Mouse (Mus musculus) limb, embryonic 12.5 days (tissue): Measurements from ENCODE around the gene Gm45808. TPM values are rescaled to one million over a fixed set of nuclear protein-coding genes. Genes with fewer than 3 reads are reported as not detected.
"Not testable (repeated sequence)": the region's sequence is repeated elsewhere in the genome, so short reads cannot be mapped to it uniquely, and the experiment has no call there.

Source experiments
- ATAC-seq: fragments of 200-750 bp; cut with Nextera tagmentation; 2 replicates; pipeline ENCODE4 v1.8.0; 2017; ENCODE audit warnings: low read depth, moderate TSS enrichment; ENCODE audit not compliant: insufficient number of reproducible peaks, insufficient read depth, low FRiP score, low TSS enrichment
- H3K27ac ChIP-seq: fragments of 300-500 bp; sonication (generic); 2 replicates; pipeline ENCODE4 v1.5.1; 2016; ENCODE audit warnings: mild to moderate bottlenecking, moderate library complexity
- H3K27me3 ChIP-seq: fragments of 300-500 bp; sonication (generic); 2 replicates; pipeline ENCODE4 v1.6.1; 2016; ENCODE audit warnings: mild to moderate bottlenecking, moderate library complexity
- H3K36me3 ChIP-seq: fragments of 300-500 bp; sonication (generic); 2 replicates; pipeline ENCODE4 v1.6.1; 2016; ENCODE audit warnings: mild to moderate bottlenecking, moderate library complexity
- H3K4me1 ChIP-seq: fragments of 300-500 bp; sonication (generic); replicated peaks from 2 replicates; pipeline ENCODE4 v1.6.1; 2016
- H3K4me2 ChIP-seq: fragments of 300-500 bp; sonication (generic); 2 replicates; pipeline ENCODE4 v1.6.1; 2016; ENCODE audit warnings: mild to moderate bottlenecking, moderate library complexity
- H3K4me3 ChIP-seq: fragments of 300-500 bp; sonication (generic); replicated peaks from 2 replicates; pipeline ENCODE4 v1.5.1; 2016; ENCODE audit warnings: mild to moderate bottlenecking
- H3K9ac ChIP-seq: fragments of 300-500 bp; sonication (generic); replicated peaks from 2 replicates; pipeline ENCODE4 v1.6.1; 2016; ENCODE audit warnings: mild to moderate bottlenecking, moderate library complexity
- H3K9me3 ChIP-seq: fragments of 300-500 bp; sonication (generic); 2 replicates; pipeline ENCODE4 v1.6.1; 2016; ENCODE audit warnings: mild to moderate bottlenecking, moderate library complexity
- WGBS: fragments of 180-500 bp; shearing (Covaris S2); methylation state at CpG from one replicate; pipeline ENCODE4 v1.1.7; 2016; 5-methylcytosine and 5-hydroxymethylcytosine counted together
- polyA plus RNA-seq: library from polyadenylated mRNA; unstranded; fragments of >200 nt; fragmentation: Nextera tagmentation; extraction: Ambion mirVana; gene quantifications from 2 replicates; pipeline ENCODE4 v1.2.1, GENCODE M21; 2016

The Gm45808 gene
- polyA plus RNA-seq, 1 experiment from 2014 or later, result not detected

DNA sequence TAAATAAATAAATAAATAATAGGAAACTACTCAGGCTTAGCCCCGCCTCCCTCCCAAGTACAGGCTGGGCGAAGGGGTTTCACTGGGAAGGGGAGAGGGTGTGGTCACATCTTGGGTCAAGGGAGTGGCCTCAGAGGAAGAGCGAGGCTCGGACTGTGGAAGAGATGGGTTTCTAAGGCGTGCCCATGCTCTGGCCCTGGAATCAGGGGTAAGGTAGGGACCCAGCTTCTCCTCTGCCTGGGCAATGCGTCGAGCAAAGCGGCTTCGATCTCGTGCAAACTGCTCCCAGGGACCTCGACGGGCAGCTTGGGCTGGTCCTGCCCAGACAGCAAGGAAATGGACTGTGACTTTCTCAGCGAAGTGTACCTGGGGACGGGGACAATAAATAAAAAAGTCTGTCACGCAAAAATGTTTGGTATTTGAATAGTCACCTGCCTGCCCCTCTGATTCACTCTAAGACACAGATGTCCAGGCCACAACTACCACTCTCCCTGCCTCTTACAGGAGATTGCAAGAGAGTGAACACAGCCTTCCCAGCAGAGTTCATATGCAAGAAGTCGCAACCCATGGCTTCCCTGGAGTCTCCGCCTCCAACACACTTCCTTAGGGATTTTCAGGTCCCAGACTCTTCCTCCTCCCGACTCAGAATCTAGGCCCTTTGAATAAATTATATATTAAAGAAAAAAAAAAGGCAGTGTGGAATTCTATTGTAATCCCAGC, 36.5 kb upstream of the Gm45808 start:
- Histone ChIP-seq H3K27ac (no peak overlapping the region), H3K9me3 (no peaks in the 10 kb centered on the region), H3K36me3 (peaks cover 20% of the 10 kb centered on the region), H3K9ac (peak overlapping the region; percentile 18), H3K4me2 (peak overlapping the region; percentile 32), H3K27me3 (no peaks in the 10 kb centered on the region), H3K4me3 (peak overlapping the region; percentile 6), H3K4me1 (peaks cover 37% of the 10 kb centered on the region)
- ATAC-seq, result no peak
- WGBS, result 71% methylated on average over 18 of the region's 18 CpGs

DNA sequence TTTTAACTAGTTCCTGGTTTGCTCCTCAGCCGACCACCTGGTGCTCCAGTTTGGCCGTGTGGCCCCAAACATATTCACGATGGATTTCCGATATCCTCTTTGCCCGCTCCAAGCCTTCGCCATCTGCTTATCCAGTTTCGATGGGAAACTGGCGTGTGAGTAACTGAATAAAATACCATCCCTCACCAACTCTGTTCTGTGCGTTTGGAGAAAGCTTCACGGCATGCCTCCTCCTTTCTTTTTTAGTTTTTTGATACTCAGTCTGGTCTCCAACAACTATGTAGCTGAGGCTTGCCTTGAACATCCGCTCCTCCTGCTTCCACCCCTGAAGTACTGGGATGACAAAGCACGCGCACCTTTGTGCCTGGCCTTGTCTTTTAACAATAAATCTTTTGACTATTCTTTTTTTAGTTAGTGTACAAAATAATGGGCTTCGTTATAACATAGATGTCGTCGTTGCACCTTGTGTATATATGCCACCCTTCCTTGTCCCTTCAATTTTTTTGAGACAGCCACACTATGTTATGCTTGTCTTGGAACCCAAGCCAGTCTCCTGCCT, 35.7 kb upstream of the Gm45808 start:
- no peaks in the 10 kb centered on the region for H3K27me3 ChIP-seq
- H3K4me1 ChIP-seq, result peaks cover 37% of the 10 kb centered on the region
- H3K9me3 ChIP-seq, result no peaks in the 10 kb centered on the region
- WGBS, result 57% methylated on average over 16 of the region's 16 CpGs
- peak overlapping the region; percentile 88 for H3K27ac ChIP-seq
- H3K4me3 ChIP-seq, result peak overlapping the region; percentile 47
- peak overlapping the region; percentile 40; the same call in 1 of the 2 replicates for H3K9ac ChIP-seq
- H3K36me3 ChIP-seq, result peaks cover 20% of the 10 kb centered on the region
- peak overlapping the region; percentile 47 for H3K4me2 ChIP-seq
- ATAC-seq, result no peak

DNA sequence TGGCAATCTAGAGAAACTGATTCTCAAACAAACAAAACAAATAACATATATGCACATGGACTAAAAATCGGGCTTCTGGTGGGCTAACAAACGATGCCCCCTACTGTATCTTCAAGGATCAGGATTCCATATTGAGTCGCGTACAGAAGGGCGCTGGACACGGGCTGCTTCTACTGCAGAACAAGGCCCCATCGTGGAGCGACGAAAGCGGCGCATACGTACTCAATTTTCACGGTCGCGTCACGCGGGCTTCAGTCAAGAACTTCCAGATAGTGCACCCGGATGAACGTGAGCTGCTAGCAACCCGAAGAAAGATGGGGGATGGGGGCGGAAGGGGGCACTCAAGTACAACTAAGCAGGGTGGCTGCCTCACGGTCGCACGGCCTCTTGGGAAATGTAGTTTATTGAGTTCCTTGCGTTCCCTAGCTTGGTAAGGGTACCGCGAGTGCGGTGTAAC, 35.1 kb upstream of the Gm45808 start:
- no peaks in the 10 kb centered on the region for H3K9me3 ChIP-seq
- peaks cover 20% of the 10 kb centered on the region for H3K36me3 ChIP-seq
- H3K27me3 ChIP-seq, result no peaks in the 10 kb centered on the region
- peak overlapping the region; percentile 47 for H3K4me3 ChIP-seq
- H3K4me1 ChIP-seq, result peaks cover 37% of the 10 kb centered on the region
- H3K27ac ChIP-seq, result peak overlapping the region; percentile 88
- under 1% methylated on average over 28 of the region's 28 CpGs for WGBS
- ATAC-seq, result peak; percentile 17; the same call in 1 of the 2 replicates
- peak overlapping the region; percentile 40 for H3K9ac ChIP-seq
- H3K4me2 ChIP-seq, result peak overlapping the region; percentile 47

DNA sequence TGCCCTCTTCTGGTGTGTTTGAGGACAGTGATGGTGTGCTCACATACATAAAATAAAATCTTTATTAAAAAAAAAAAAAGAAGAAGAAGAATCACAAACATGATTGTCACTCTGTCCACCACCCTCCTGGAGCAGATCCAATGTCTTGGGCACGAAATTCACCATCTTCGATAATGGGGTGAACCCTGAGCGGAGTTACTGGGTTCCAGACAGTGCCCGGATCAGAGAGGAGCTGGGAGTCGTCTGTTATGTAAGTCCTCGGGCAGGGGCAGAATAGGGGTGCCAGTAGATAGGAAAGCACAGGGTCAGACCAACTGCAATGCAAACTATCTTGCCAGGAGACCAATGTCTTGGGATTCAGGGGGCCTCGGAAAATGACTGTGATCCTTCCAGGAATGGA, 34.0 kb upstream of the Gm45808 start:
- Histone ChIP-seq H3K4me2 (no peak overlapping the region), H3K27me3 (no peaks in the 10 kb centered on the region), H3K27ac (no peak overlapping the region), H3K9ac (no peak overlapping the region), H3K36me3 (peaks cover 20% of the 10 kb centered on the region), H3K4me1 (peaks cover 38% of the 10 kb centered on the region), H3K9me3 (no peaks in the 10 kb centered on the region), H3K4me3 (no peak overlapping the region)
- WGBS, result 90% methylated on average over 7 of the region's 7 CpGs
- ATAC-seq, result no peak

DNA sequence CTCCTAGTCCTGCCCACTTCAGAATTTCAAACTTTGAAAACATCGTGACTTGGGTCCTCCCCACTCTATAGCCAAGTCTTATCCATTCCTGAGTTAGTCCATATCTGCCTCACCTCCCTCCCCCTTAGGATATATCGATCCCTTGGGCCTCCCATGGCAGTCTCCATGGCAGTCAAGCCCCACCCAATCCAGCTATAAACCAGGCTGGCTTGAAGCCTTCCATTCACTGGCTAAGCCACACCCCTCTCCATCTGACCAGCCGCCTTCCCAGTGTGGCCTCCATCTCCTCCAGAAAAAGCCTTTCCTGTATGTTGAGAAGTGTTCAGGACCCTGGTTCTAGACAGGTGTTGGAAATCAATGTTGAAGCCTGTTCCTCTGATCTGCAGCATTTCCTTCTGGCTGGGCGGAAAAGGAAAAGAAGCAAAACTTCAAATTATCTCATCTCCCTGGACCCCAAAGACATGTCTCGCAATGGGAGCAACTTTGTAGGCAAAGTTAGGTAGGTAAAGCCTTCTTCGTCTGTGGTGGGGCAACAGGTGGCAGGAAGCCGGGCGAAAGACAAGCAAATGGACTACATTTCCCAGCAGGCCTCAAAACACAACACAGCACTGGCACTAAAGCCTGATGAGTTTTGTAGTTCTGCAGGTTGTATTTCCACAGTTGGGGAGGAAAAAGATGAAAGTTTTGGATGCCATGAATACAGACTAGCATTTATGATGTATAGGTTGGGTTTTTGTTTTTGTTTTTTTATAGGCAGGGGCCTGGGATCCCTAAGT, 32.9 kb upstream of the Gm45808 start:
- no peak for ATAC-seq
- no peak overlapping the region for H3K4me2 ChIP-seq
- 72% methylated on average over 8 of the region's 8 CpGs for WGBS

DNA sequence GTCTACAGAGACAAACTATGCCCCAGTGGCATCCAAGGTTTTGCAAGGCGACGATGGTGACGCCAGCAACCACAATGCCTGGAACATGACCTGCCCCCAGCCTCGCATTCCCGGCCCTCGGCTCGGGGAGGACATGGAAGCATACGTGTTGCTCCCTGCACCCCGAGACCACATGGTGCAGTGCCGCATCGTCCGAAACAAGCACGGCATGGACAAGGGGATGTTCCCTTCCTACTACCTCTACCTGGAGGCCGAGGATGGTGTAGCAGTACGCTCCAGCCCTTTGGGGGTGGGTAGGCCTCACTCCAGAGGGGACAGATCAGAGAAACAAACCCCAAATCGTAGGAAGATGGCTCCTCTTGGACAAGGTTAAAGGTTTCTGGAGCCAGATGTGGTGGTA, 32.0 kb upstream of the Gm45808 start:
- Histone ChIP-seq H3K9ac (no peak overlapping the region), H3K4me1 (peaks cover 25% of the 10 kb centered on the region), H3K36me3 (peaks cover 11% of the 10 kb centered on the region; the same call in 1 of the 2 replicates), H3K4me3 (no peak overlapping the region), H3K27ac (no peak overlapping the region), H3K9me3 (no peaks in the 10 kb centered on the region), H3K4me2 (no peak overlapping the region), H3K27me3 (no peaks in the 10 kb centered on the region)
- WGBS, result 91% methylated on average over 16 of the region's 16 CpGs
- ATAC-seq, result no peak

More for the DNA sequence above, 32.9 kb upstream of the Gm45808 start:
- Histone ChIP-seq H3K27ac (no peak overlapping the region), H3K9ac (no peak overlapping the region), H3K9me3 (no peaks in the 10 kb centered on the region), H3K4me1 (peaks cover 30% of the 10 kb centered on the region), H3K27me3 (no peaks in the 10 kb centered on the region), H3K4me3 (no peak overlapping the region), H3K36me3 (peaks cover 16% of the 10 kb centered on the region)

DNA sequence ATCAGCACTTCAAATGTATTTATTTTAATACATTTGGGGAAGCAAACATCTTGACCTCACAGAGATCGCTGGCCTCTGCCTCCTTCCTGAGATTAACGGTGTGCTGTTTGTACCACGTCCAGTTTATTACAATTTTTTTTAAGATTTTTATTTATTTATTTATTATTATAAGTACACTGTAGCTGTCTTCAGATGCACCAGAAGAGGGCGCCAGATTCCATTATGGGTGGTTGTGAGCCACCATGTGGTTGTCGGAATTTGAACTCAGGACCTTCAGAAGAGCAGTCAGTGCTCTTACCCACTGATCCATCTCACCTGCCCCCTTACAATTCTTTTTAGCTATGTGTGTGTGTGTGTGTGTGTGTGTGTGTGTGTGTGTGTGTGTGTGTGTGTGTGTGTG, 30.2 kb upstream of the Gm45808 start:
- H3K27me3 ChIP-seq, ATAC-seq, H3K4me2 ChIP-seq, H3K4me3 ChIP-seq, H3K36me3 ChIP-seq, H3K9ac ChIP-seq, H3K27ac ChIP-seq, H3K9me3 ChIP-seq: not testable (repeated sequence)
- WGBS, result 79% methylated on average over 5 of the region's 5 CpGs
- H3K4me1 ChIP-seq, result peaks cover 10% of the 10 kb centered on the region; the same call in 1 of the 2 replicates

DNA sequence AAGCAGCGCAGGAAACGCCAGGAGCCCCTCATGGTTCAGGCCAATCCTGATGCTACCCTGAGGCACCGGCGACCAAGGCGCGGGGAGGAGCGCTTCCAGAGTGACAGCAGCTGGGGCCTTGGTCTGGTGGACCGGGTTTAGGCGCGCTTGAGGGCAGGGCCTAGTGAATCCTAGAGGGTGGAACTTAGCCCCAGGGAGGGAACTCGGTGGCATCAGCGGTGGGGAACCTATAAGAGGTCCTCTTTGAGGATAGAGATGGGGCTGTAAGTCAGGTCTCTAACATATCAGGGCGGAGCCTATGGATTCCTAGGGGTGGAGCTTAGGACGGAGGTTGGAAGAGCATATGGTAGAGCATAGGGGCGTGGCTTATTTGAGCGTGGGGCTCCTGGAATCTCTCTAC, 28.8 kb upstream of the Gm45808 start:
- peak overlapping the region; percentile 6; the same call in 1 of the 2 replicates for H3K4me2 ChIP-seq
- ATAC-seq, result no peak
- H3K9me3 ChIP-seq, result no peaks in the 10 kb centered on the region
- WGBS, result 13% methylated on average over 16 of the region's 16 CpGs
- no peak overlapping the region for H3K4me3 ChIP-seq
- H3K4me1 ChIP-seq, result peaks cover 10% of the 10 kb centered on the region; the same call in 1 of the 2 replicates
- H3K27me3 ChIP-seq, result no peaks in the 10 kb centered on the region
- H3K9ac ChIP-seq, result no peak overlapping the region
- H3K27ac ChIP-seq, result peak overlapping the region; percentile 30; the same call in 1 of the 2 replicates
- H3K36me3 ChIP-seq, result no peaks in the 10 kb centered on the region

DNA sequence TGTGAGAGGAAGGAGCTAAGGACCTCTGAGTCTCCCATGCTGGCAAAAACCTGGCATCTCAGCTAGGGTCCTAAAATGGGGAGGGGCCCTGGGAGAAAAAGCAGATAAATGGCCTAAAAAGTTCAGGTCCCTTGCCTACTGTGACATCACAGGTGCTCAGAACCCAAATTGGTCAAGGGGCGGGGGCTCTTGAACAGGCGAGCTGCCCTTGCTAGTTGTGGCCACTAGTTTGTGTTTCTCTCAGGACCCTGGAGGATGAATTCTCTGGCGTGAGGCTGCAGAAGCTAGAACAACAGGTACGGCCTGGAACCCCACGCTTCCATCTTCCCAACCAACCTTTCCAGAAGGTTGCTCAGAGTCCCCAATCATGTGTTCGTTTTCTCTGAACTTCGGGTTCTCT, 27.8 kb upstream of the Gm45808 start:
- no peak overlapping the region for H3K4me2 ChIP-seq
- WGBS, result 85% methylated on average over 7 of the region's 7 CpGs
- no peak for ATAC-seq
- peaks cover 9% of the 10 kb centered on the region for H3K4me1 ChIP-seq
- H3K27ac ChIP-seq, result no peak overlapping the region
- no peaks in the 10 kb centered on the region for H3K36me3 ChIP-seq
- no peaks in the 10 kb centered on the region for H3K27me3 ChIP-seq
- no peak overlapping the region for H3K9ac ChIP-seq
- no peaks in the 10 kb centered on the region for H3K9me3 ChIP-seq
- no peak overlapping the region for H3K4me3 ChIP-seq

DNA sequence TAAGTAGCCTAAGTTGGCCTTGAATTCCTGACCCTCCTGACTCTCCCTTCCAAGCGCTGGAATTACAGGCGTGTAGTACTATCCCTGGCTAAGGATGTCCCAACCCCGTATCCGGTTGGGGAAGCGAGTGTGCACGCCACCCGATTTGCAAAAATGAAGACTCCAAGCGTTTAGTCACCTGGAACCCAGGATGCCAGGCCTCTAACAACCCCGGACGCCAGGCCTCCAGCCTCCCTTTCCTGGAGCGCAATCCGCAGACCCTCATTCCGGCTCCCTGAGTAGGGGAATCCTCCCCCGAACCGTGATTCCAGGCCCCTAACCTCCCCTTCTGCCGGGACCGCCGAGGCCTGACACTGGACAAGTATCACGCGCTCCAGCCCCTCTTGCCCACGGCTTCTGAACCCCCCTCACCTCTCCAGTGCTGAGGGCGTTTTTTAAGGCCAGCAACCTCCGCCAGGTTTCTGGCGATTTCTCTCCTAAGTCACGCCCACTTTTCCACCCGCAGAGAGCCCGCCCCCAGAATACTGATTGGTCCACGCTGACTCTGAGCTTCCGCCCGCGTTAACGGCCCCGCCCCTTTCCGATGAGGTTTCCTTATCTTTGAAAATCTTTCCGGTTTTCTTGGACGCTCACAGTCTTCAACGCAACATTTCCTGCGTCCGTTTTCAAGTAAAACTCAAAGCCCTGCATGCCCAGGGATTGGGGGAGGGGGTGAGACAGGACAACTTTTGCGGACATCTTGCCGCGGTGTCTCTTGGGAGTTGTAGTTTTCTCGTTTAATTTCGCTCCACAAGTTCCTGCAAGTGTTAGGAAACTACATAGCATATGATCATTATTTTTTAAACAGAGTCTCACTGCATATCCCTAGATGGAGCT, 23.5 kb upstream of the Gm45808 start, which contains the start of gene Nucb1:
Gene Nucb1 (minus strand): TSS at position 495 of the 876 bp plus-strand sequence.
- Histone ChIP-seq H3K36me3 (peaks cover 29% of the 10 kb centered on the region), H3K9ac (peak within 1 kb of the TSS; percentile 84), H3K27ac (peak within 1 kb of the TSS; percentile 92), H3K27me3 (no peaks in the 10 kb centered on the region), H3K4me3 (peak within 1 kb of the TSS; percentile 72), H3K9me3 (no peaks in the 10 kb centered on the region), H3K4me2 (peak within 1 kb of the TSS; percentile 99), H3K4me1 (peaks cover 17% of the 10 kb centered on the region)
- peak; percentile 88 for ATAC-seq
- WGBS, result under 1% methylated on average over 44 of the region's 44 CpGs
